Mouse (Mus musculus) bone marrow macrophage, adult 2 months (primary cell): ENCODE measurements around the gene Ptprg. TPM values are rescaled to one million over a fixed set of nuclear protein-coding genes. Genes with fewer than 3 reads are reported as not detected.

ENCODE experiments used
- H3K27ac ChIP-seq: 2 replicates; pipeline ENCODE4 v1.5.1; 2012; ENCODE audit warnings: low read depth, low read length; ENCODE audit not compliant: insufficient read depth
- H3K4me1 ChIP-seq: 2 replicates; pipeline ENCODE4 v1.6.1; 2012; ENCODE audit warnings: low read length; ENCODE audit not compliant: control insufficient read depth, insufficient read depth
- H3K4me3 ChIP-seq: 2 replicates; pipeline ENCODE4 v1.5.1; 2012; ENCODE audit warnings: mild to moderate bottlenecking, low read length, moderate library complexity; ENCODE audit not compliant: insufficient read depth
- CTCF ChIP-seq: IDR thresholded peaks from 2 replicates; pipeline ENCODE4 v1.5.1; 2012; ENCODE audit warnings: low read depth, mild to moderate bottlenecking, low read length, moderate library complexity
- POLR2A ChIP-seq: IDR thresholded peaks from 2 replicates; pipeline ENCODE4 v1.6.1; 2012; ENCODE audit warnings: mild to moderate bottlenecking, low read depth, low read length, borderline replicate concordance
- polyA plus RNA-seq: library from polyadenylated mRNA; stranded (reverse); fragments of >200 nt; gene quantifications from 2 replicates; pipeline ENCODE4 v1.2.4, GENCODE M21; 2012; ENCODE audit not compliant: missing spikeins, insufficient read depth, insufficient read length

The Ptprg gene
- polyA plus RNA-seq, 1 experiment = 0.76 TPM

GRCm38 (mm10) chr14:12151927-12152326 lies 598.6 kb downstream of the Ptprg start:
- H3K4me1 ChIP-seq = no peaks in the 10 kb centered on the region
- H3K27ac ChIP-seq = no peak overlapping the region
- no peak for TF ChIP-seq CTCF
- no peak for TF ChIP-seq POLR2A
- no peak overlapping the region for H3K4me3 ChIP-seq

GRCm38 (mm10) chr14:12152748-12153147 lies 599.4 kb downstream of the Ptprg start:
- Histone ChIP-seq H3K27ac (no peak overlapping the region), H3K4me1 (no peaks in the 10 kb centered on the region), H3K4me3 (no peak overlapping the region)
- TF ChIP-seq POLR2A (no peak), CTCF (no peak)

GRCm38 (mm10) chr14:12153599-12153998 lies 600.3 kb downstream of the Ptprg start:
- no peak overlapping the region for H3K27ac ChIP-seq
- H3K4me1 ChIP-seq = no peaks in the 10 kb centered on the region
- no peak for TF ChIP-seq POLR2A
- no peak for TF ChIP-seq CTCF
- H3K4me3 ChIP-seq = no peak overlapping the region

- no peak for TF ChIP-seq CTCF
- TF ChIP-seq POLR2A = no peak
- H3K27ac ChIP-seq = no peak overlapping the region
- H3K4me1 ChIP-seq = no peaks in the 10 kb centered on the region
- no peak overlapping the region for H3K4me3 ChIP-seq
Observed at GRCm38 (mm10) chr14:12161738-12162310, 608.5 kb downstream of the Ptprg start.

GRCm38 (mm10) chr14:12162331-12162854 lies 609.1 kb downstream of the Ptprg start:
- H3K27ac ChIP-seq = no peak overlapping the region
- H3K4me1 ChIP-seq = no peaks in the 10 kb centered on the region
- TF ChIP-seq POLR2A = no peak

GRCm38 (mm10) chr14:12163196-12163595 lies 609.9 kb downstream of the Ptprg start:
- Histone ChIP-seq H3K27ac (no peak overlapping the region), H3K4me3 (no peak overlapping the region), H3K4me1 (no peaks in the 10 kb centered on the region)
- TF ChIP-seq CTCF (no peak), POLR2A (no peak)

More at GRCm38 (mm10) chr14:12162331-12162854, 609.1 kb downstream of the Ptprg start:
- H3K4me3 ChIP-seq = no peak overlapping the region

GRCm38 (mm10) chr14:12167215-12167614 lies 613.9 kb downstream of the Ptprg start:
- Histone ChIP-seq H3K27ac (no peak overlapping the region), H3K4me3 (no peak overlapping the region), H3K4me1 (no peaks in the 10 kb centered on the region)
- TF ChIP-seq CTCF (no peak), POLR2A (no peak)

- Histone ChIP-seq H3K4me1 (no peaks in the 10 kb centered on the region), H3K4me3 (no peak overlapping the region), H3K27ac (no peak overlapping the region)
- TF ChIP-seq CTCF (no peak), POLR2A (no peak)
Observed at GRCm38 (mm10) chr14:12167651-12168050, 614.3 kb downstream of the Ptprg start.

- no peak overlapping the region for H3K27ac ChIP-seq
- TF ChIP-seq CTCF = no peak
- no peak for TF ChIP-seq POLR2A
- no peak overlapping the region for H3K4me3 ChIP-seq
- H3K4me1 ChIP-seq = no peaks in the 10 kb centered on the region
Observed at GRCm38 (mm10) chr14:12177436-12177835, 624.1 kb downstream of the Ptprg start.

GRCm38 (mm10) chr14:12178645-12179044 lies 625.3 kb downstream of the Ptprg start:
- Histone ChIP-seq H3K27ac (no peak overlapping the region), H3K4me3 (no peak overlapping the region), H3K4me1 (no peaks in the 10 kb centered on the region)
- TF ChIP-seq POLR2A (no peak), CTCF (no peak)

GRCm38 (mm10) chr14:12180116-12180515 lies 626.8 kb downstream of the Ptprg start:
- TF ChIP-seq CTCF = no peak
- TF ChIP-seq POLR2A = no peak
- H3K4me1 ChIP-seq = no peaks in the 10 kb centered on the region

GRCm38 (mm10) chr14:12185040-12185439 lies 631.7 kb downstream of the Ptprg start:
- H3K27ac ChIP-seq = no peak overlapping the region
- TF ChIP-seq POLR2A = no peak
- no peak for TF ChIP-seq CTCF
- H3K4me3 ChIP-seq = no peak overlapping the region
- no peaks in the 10 kb centered on the region for H3K4me1 ChIP-seq

More at GRCm38 (mm10) chr14:12180116-12180515, 626.8 kb downstream of the Ptprg start:
- no peak overlapping the region for H3K27ac ChIP-seq
- no peak overlapping the region for H3K4me3 ChIP-seq
